Mouse (Mus musculus): ENCODE data around the gene Tmem234.

- no peak for TF ChIP-seq CTCF (IDR thresholded peaks at IDR 0.05)
- TF ChIP-seq EP300 (IDR thresholded peaks at IDR 0.05): no peak
Measured at GRCm38 (mm10) chr4:129556532-129557223, 43.8 kb upstream of the Tmem234 start.

Measured in lung, postnatal 0 days (tissue).